Mouse (Mus musculus) R1 (cell line): ENCODE measurements around the gene Ptpn3.
A peak's percentile ranks its signal among the peaks of the same experiment; 100 is the strongest.

ENCODE experiments used
- DNase-seq: peaks from one replicate; pipeline ENCODE4 v3.0.0-alpha.2; 2018; ENCODE audit warnings: low read depth, low spot score

Gene Ptpn3

DNA sequence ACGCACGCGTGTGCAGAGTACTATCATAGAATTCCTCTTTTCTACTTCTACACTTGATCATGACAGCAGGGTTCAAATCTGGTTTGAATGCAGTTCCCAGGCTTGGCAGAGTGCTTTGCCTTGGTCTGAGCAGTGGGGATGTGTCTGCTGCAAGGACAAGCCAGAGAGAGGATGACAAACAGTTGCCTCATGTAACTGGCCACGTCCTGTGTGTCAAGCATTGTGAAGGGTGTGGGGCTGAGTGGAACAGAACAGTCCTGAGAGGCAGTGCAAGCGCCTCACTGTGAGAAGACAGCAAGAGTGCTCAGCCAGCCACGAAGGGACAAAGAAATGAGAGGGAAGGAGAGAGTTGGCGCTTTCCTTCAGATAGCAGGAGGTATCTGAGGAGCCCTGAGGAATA lies 37.9 kb downstream of the Ptpn3 start:
- no peak for DNase-seq

DNA sequence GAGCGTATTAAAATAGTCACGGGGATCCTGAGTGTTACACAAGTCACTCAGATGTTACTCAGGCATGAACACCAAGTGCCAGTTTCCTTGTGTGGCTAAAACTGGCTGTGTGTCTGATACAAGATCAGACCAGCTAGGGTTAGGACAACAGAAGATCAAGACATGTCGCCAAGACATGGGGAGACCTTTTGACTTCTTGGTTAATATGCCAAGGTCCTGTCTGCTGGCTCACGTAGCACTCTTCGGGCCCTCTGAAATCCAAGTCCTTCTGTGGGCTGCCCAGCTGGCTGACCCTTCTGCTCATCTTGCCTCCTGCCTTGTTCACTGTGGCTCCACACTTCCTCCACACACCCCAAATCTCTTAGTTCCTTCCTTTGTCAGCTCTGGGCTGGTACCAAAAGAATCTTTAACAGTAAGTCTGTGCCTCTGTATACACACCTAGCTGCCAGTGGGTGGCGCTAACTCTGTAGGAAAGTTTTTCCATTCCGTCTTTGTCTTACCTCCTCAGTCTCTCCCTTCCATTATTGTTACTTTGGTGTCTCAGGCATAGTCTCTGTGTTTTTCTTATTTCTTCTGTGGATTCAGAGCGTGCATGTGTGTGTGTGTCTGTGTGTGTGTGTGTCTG lies 38.5 kb downstream of the Ptpn3 start:
- DNase-seq, result peak; percentile 75

DNA sequence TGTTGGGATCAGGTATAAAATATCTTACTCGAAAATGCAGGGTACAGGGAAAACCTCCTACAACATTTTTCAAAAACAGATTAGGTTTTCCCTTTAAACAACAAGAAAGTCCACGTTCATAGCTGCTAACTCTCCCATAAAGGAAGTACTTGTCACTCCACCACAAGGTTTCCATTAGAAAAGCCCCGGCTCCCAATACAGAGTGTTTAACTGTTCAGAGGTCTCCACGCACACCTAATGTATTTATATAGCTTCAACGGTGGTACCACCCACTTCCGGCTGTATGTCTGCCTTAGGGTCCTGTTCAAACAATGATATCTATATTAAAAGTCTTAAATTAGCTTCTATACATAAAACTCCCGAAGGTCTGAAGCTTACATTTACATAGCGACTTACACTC lies 39.2 kb downstream of the Ptpn3 start:
- DNase-seq, result no peak

DNA sequence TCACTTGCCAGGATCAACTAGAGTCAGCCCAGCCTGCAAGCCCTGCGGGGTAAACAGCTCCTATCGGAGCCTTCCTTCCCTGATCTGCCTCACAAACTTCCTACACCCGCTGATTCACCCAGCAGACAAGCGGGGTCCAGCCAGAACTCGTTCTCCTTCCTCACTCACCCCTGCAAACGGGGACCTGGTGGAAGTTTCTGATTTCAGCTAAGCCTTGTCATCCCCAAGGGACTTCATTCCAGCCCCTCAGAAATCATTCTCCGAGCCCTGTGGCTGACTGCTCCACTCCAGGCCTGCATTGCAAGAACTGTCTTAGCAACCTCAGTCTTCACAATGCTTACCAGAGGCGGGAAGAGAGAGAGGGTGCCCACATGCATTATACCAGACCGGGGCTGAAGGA lies 39.8 kb downstream of the Ptpn3 start:
- DNase-seq, result no peak

DNA sequence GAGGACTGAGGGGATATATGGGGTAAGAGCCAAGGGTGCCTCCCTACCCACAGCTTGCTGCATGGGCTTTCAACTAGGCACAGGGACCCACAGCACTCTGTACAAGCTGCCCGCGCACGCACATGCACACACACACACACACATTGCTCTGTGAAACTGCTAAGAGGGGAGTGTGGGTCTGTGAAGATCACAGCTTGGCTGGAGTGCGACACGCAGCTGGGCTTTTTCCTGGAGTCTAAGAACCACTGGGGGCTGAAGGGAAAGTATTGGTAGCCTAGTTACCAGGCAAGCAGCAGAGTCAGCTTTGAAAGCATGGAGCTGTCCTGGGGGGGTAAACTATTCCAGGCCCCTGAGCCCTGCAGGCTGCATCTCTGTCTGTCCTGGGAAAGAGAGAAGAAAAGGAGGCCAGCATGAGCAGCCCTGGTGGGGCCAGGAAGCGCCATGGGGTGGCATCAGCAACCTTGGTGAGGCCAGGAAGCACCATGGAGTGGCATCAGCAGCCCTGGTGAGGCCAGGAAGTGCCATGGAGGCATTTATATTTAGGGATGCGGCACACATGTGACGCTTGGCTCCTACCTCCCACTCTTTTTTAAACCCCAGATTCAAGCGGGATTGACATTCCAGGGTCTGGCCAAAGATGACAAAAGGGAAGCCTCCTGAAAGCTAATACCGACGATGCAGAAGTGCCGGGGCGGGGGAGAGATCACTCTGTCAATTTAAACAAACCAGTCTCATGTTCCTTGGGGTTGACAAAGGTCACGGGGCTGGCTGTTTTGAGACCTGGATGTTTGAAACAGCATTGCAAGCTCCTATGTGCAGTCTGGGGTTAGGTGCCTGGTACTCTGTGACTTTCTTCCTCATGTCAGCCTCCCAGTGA lies 43.2 kb downstream of the Ptpn3 start:
- no peak for DNase-seq

DNA sequence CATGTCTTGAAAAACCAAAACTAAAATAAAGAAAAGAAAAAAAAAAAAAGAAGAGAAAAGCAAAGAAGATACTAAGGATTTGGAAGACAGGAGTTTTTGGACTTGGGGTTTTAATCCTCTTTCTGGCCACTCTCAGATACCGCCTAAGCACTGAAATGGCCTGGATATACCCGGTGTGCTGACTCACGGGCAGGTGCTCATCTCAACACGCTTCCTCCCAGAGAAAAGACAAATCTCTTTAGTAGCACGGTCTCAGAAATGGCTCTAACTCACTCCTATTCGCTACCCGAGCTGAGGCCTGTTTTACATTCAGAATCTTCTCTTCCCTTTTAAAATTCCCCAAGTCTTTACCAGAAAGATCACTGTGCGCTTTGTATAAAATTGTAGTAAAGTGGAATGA lies 44.2 kb downstream of the Ptpn3 start:
- no peak for DNase-seq

DNA sequence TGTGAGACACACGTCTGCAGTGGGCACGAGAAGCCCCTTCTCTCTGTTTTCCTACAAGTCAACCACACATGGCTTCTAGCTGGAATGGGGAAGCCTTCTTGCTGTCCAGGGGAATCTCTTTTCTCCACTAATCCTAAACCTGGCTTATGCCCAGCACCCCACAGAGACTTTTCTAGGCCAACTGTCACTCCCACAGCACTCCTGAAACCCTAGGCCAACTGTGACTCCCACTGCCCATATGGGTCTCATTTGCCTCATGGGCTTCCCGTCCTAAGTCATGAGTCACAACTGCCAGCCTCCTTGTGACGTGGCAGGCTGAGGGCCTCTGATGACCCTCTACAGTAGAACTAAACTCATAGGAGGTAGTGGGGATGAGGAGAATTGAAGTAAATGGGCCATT lies 44.9 kb downstream of the Ptpn3 start:
- no peak for DNase-seq

DNA sequence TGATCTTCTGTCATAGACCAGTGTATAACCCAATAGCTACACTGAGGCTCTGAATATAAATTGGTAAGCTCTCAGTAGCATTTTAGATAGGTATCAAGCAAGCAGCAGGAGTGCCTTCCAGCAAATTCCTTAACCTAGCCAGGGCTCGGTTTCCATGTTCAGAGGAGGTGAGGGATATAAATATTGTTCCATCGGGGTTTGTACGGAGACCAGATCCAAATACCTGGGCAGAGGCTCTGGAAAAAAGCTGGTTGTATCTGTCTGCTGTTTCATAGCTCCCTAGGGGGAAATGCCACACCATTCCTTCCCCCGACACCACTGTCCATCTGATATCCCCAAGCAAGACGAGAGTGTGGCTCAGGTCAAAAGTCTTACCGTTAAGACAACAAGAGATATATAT lies 47.2 kb downstream of the Ptpn3 start:
- no peak for DNase-seq

DNA sequence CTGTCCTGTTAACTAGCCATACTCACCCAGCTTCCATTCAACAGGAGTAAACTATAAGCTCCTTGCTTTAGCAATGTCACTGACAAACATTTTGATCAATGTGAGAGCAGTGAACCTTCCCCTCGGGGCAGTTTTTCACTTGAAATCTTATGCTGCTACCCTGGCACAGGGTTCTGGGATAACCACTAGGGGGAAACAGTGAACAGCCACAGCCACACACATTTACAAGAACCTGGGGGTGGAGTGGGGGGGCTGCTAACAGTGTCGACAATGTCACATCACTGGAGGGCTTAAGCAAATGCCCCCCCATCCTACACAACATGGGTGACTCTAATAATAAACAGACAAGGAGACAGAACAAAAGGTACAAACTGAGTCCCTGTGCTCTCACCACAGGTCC lies 51.0 kb downstream of the Ptpn3 start:
- DNase-seq, result no peak

DNA sequence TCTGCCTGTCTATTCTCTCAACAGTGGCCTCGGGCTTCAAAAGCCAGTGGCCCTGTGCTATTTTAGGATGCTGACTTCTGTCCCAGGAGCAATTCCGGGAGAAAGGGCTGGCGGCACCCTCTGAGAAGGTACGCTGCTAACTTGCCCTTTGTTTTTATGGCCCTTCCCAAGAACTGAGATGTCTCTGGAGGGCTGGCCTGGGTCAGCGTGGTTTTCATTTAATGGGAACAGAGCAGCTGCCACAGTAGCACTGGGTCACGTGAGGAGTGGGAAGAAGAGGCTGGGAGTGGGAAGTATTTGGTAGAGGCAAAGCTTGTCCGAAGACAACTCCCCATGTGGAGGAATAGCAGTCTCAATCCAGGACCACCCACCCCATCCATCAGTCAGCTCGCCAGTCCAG lies 52.5 kb downstream of the Ptpn3 start:
- no peak for DNase-seq

DNA sequence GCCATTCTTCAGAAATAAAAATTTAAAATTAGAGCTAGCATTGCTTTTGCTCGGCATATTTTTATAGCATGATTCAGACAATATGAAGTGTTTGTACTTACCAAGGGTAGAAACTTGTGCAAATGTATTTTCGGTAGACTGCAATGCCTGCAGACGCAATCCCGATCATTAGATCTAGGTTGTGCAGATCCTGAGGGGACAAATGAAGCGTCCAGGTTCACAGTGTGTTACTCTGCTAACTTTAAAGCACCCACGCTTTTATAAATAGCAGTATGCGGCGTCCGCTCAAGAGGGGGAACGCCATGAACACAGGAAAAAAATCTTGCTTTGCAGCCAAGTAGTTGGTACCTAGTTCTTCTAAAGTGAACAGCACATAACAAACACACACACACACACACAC lies 56.8 kb downstream of the Ptpn3 start:
- DNase-seq, result no peak

DNA sequence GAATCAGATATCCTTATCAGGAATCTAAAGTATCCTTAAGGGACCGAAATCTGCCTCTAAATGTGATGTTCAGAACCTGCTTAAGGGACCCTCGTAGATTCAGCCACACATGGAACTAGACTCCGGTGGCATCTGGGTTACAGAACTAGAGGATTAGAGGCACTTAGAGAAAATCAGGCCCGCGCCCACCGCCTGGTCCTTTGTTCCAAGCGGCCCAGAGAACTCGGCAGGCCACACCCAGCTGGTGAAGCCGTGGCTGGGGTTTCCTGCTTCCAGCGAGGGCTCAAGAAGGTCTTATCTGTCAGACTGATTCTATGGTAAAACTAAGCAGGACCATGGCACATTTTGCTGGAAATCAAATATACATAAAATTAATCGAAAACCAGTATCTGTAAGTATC lies 58.3 kb downstream of the Ptpn3 start:
- no peak for DNase-seq

DNA sequence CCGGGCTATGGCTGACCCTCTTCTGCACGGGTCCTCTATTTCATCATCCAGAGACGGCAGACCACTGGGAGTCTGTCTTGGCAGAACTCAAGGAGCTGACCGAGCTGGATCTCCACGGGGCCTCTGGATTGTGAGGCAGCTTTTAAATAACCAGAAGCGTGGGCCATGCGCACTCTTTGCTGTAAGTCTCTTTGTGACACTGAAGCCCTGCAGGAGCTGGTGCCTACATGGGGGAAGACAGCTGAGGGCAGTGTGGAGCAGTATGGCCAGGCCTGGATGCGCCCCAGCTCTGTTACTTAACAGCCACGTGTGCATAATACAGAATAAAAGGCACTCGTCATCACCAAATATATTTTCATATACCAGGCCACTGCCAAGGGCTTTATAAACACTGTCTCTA lies 60.7 kb downstream of the Ptpn3 start:
- DNase-seq, result no peak

DNA sequence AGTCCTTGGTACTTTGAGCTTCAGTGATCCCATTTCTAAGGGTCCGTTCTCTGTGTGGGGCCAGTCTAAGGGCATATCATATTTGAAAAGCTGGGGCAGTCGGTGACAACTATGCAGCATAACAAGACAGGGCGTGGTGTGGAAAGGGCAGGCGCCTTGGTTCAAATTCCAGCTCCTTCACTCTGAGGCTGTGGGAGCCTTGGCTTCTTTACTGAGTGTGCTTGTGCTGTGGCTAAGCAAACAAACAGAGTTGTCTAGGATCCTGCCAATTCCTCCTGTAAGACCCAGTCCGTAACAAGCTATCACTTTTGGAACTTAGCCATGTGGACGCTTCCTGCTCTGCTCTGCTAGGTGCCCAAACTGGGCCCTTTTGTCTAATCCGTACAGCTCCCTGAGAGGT lies 61.5 kb downstream of the Ptpn3 start:
- peak; percentile 27 for DNase-seq

DNA sequence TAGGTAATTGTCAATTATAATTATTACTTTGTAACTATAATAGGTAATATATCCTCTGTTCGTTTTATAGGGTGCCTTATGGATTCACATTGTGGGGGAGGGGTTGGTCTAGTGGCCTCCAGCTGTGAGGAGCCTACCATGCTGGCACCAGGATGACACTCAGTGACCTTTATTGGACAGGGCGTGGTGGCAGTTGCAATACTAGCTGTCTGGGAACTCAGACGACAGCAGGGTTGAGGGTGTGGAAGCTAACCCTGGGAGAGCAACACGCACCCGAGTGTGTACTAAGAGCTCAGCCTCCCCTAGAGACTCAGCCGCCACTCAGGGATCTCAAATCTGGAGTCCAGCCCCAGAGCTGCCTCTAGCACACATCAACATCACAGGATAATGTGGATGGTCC lies 62.5 kb downstream of the Ptpn3 start:
- DNase-seq, result no peak

DNA sequence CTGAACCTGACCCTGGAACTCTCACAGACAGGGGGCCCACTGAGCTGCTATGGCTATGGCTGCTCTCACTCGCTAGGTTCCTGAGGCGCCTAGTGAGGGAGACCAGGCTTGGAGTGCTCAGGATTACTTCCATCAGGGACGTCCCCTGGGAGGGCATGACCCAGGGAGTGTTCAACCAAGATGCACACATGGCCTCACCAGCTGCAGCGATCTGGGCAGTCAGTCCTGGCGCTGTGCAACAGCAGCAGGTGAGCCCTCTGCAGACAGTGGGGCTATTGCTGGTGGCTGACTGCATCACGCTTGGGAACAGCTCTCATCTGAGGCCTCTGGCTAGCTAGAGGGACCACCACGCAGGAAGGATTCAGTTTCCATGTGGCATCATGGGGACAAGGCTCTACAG lies 63.5 kb downstream of the Ptpn3 start:
- DNase-seq, result no peak

DNA sequence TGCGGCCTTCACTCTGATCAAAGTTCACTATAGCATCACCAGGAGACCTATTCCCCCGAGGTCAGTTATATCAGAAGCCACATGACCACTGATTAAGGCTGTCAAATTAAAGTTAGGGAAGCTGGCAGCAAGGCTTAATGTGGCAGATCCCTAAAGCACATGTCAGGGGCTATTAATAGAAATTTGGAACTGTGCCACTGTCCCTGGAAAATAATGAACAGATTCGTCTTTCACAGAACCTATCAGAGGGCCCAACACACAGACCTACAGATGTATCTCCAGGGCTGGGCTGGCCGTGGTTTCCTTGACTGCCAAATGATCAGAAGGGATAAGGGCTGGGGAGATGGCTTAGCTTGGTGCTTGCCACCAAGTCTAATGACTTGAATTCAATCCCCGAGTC lies 65.1 kb downstream of the Ptpn3 start:
- no peak for DNase-seq

DNA sequence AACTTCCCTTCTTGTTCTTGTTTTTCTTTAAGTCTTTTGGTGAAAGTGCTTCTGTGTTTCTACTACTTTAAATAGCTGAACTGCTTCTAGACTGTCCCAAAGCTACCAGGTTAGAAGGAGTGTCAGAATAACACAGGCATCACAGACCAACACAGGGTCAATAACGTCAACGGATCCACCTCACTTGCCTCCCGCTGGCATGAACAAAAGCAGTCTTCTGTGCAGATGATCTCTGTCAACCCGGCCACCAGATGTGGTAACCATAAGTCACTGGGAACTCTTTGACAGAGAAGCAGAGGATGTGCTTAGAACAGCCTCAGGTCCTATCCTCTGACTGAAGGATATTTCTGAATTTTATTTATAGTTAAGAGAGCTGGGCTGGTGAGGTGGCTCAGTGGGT lies 65.9 kb downstream of the Ptpn3 start:
- DNase-seq, result peak; percentile 70

DNA sequence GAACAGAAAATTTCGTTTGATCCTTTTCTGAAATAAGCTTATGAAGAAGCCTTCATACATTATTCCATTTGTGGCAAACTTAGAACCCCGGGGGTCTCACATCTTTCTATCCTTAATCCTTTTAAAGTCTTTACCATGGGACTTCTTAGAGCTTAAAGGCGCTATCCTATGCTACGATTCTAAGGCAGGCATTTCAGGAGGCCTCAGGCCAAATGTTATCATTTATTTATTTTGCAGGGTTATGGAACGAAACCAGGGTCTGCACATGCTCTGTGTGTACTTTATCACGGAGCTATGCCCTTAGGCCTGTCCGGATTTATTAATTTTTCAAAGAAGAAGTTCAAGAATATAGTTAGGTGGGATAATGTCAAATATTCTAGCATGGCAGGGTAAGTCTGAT lies 67.3 kb downstream of the Ptpn3 start:
- no peak for DNase-seq

DNA sequence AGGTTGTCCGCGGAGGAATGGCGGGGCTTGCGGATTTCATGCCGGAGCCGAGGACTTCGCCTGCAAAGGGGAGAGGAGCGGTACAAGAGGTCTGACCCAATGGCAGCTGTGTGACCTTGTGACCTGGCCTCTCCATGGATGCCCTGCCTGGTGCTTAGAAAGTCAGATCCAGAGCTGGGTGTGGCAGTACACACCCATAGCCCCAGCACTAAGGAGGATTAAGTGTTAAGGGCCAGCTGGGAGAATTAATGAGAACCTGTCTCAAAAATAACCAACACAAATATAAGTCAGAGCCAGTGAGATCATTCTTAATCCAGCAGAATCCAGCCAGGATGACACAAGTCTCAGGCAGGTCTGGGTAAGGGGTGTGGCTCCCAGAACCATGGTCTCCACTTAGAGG lies 69.2 kb downstream of the Ptpn3 start:
- DNase-seq, result peak; percentile 64

DNA sequence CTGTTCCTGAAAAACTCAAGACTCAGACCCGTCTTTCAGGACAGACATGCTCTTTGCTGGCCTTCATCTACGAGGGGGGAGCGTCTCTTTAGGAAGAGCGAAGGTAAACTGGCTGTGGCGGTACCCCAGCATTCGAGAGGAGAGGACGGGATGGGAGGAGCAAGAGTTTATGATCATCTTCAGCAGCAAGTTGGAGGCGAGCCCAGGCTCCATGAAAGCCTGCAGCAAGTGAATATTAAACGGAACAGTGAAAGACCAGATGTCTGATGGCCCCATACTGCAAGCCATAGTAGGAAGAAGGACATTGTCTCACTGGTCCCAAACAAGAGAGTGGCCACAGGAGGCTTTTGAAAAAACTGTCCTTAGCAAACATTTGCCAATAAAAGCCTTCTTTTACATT lies 70.3 kb downstream of the Ptpn3 start:
- no peak for DNase-seq

DNA sequence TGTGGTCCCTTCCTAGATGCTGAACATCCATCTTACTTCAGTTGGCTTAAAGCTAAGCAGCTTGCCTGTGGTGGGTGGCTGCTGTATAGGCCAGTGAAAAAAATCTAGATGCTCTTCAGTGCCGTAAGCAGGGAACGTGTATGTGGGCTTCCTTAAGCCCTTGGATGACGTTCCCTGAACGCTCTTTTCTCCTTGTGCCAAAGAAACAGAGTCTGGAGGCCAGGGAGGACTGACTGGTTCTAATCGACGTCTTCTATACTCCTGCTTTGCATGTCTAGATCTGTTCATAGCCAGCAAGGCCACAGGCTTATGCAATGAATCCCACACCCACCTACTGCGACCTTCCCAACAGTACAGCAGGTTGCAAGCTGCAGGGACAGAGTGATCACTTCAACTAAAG lies 71.3 kb downstream of the Ptpn3 start:
- DNase-seq, result no peak
